Mouse (Mus musculus): ENCODE measurements at regions not wholly inside any gene's neighbourhood (a gene's known extent, or its start where the extent isn't known, plus 50 kb on each side); places are given as distances from the start of the nearest gene placed in this dataset.

DNA sequence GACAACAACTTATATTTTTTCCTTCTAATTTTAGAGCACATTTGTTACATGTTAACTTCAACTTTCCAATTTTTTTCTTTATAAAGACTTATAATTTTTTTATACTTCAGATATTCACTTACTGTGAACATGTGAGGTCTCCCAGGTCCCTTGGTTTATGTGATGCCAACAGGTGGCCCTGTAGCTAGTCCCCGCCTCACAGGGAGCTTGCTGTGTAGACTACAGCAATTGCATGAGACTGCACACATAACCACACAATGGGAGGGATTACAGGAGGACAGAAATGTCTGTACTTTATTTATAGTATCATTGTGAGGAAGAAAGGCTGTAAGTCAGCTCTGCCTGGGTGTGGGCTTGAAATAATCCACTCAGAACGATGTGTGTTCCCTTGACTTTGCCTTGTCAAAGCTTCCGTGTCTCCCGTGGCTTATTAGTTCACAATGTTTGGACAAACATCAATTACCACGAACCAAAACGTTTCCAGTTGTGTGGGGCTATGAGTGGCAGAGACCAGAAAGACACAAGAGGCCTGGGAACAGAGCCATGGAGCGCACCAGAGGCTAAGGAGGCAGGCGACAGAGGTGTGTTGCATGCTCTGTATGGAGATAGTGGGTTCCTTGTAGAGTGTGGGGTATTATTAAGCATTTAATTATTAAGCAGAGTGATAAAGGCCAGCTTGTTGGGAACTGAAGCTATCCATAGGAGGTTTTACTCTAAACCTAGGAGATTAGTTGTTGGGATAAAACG lies 136.6 kb upstream of the Gm5148 start:
- WGBS: 60% methylated on average over 9 of the region's 9 CpGs
- Histone ChIP-seq H3K4me3 (replicated peaks) (no peak overlapping the region), H3K4me2 (replicated peaks) (no peak overlapping the region), H3K27me3 (replicated peaks) (no peaks in the 10 kb centered on the region), H3K27ac (no peak overlapping the region), H3K9ac (no peak overlapping the region), H3K36me3 (no peaks in the 10 kb centered on the region), H3K9me3 (no peaks in the 10 kb centered on the region), H3K4me1 (replicated peaks) (0 out of 2 replicates have a peak, but pooled peaks cover 12% of the 10 kb centered on the region)
- ATAC-seq: no peak

DNA sequence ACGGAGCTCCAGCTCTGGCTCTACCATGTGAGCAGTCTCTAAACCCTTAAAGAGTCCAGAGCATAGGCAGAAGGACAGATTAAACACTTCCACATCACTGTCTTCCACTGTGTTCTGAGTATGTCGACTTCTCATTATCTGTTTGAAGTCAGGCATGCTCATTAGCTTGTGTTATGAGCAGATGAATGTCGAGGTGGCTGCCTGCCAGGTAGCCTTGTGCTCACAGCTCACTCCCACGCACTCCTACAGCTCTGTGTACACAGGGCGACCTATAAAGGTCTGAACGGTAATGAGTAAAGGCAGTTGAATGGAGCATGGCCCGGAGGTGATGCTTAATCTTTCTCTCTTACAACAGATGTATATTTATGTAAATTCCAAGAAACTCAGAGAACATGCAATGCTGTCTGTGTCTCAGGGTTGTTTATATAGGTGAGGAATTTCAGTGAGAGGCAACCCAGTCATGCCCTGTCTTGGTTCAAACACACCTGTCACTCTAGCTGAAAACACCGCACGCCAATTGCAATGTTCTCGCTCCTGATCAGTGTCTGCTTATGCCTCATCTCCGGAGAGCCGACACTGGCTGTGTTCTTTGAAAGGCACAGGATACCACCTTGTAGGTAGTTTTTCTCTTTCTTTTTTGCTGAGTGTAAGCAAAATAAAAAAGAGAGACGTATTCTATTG lies 135.9 kb upstream of the Gm5148 start:
- peak; percentile 82 for ATAC-seq
- Histone ChIP-seq H3K4me3 (replicated peaks) (no peak overlapping the region), H3K9me3 (no peaks in the 10 kb centered on the region), H3K27ac (no peak overlapping the region), H3K36me3 (no peaks in the 10 kb centered on the region), H3K4me1 (replicated peaks) (0 out of 2 replicates have a peak, but pooled peaks cover 12% of the 10 kb centered on the region), H3K4me2 (replicated peaks) (no peak overlapping the region), H3K9ac (no peak overlapping the region), H3K27me3 (replicated peaks) (no peaks in the 10 kb centered on the region)
- 38% methylated on average over 13 of the region's 13 CpGs for WGBS

DNA sequence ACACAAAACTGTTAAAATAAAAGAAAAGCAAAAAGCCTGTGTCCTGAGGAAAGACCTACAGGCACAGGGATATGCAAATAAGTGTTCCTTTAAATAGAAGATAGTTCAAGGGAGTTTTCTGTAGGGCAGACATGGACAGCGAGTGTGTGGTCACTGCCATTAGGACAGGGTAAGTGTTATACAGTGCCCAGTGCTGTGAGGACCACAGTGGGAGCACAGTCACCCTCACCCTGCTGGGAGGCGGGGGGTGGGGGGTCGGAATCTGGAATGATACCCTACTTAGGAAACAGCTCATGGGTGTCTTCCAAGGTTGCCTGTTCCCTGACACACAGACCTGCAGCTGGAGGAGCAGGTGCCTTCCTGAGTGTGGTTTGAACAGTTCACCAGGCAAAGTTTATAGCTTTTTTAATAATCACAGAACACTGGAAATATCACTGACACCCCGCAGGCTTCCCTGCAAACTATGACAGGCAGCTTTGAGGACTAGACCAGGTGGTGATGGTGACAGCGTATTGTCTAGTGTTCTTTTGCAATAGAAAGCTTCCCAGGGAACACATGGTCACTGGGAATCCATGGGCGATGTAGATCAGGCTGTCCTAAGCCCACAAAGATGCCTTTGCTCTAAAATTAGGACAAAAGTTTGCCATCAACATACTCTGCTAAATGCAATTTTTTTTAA lies 134.5 kb upstream of the Gm5148 start:
- no peak overlapping the region for H3K27ac ChIP-seq
- H3K4me1 ChIP-seq (replicated peaks): 0 out of 2 replicates have a peak, but pooled peaks cover 12% of the 10 kb centered on the region
- no peak overlapping the region for H3K4me3 ChIP-seq (replicated peaks)
- H3K4me2 ChIP-seq (replicated peaks): no peak overlapping the region
- no peaks in the 10 kb centered on the region for H3K9me3 ChIP-seq
- no peak for ATAC-seq
- no peaks in the 10 kb centered on the region for H3K36me3 ChIP-seq
- no peaks in the 10 kb centered on the region for H3K27me3 ChIP-seq (replicated peaks)
- WGBS: 86% methylated on average over 6 of the region's 6 CpGs
- no peak overlapping the region for H3K9ac ChIP-seq

DNA sequence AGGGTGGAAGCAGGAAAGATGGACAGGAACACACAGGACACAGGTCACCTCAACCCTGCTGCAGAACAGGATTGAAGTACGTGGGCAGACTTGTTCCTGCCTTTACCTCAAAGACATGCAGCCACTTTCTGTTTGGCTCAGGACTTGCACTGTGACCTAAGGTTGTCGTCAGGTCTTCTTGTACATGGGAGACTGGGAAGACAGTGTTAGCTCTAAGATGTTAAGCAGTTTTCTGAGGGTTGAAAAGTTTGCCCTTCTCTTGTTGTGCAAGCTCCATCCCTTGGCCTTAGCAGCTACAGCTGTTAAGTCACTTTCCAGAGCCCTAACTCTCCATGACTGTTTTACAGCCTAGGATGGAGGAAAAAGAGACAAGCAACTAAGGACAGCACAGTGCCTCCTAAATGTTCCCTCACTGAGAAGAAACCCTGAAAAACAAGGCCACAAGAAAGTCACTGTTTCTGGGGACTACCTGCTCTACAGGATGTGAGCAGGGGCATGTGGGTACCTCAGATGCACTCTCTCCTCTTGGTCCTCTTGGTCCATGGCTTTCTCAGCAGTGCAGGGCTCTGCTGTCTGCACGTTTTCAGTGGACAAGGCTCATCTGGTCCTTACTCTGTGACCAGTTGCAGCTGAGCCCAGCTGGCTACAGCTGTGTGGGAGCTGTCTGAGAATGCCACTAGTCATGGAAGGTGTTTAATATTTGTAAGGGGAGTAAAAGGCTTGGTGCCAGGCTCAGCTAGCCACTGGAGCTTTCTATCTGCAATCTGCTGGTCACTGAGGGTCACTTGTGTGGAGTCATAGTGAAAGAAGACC lies 122.1 kb upstream of the Gm5148 start:
- no peaks in the 10 kb centered on the region for H3K9me3 ChIP-seq

DNA sequence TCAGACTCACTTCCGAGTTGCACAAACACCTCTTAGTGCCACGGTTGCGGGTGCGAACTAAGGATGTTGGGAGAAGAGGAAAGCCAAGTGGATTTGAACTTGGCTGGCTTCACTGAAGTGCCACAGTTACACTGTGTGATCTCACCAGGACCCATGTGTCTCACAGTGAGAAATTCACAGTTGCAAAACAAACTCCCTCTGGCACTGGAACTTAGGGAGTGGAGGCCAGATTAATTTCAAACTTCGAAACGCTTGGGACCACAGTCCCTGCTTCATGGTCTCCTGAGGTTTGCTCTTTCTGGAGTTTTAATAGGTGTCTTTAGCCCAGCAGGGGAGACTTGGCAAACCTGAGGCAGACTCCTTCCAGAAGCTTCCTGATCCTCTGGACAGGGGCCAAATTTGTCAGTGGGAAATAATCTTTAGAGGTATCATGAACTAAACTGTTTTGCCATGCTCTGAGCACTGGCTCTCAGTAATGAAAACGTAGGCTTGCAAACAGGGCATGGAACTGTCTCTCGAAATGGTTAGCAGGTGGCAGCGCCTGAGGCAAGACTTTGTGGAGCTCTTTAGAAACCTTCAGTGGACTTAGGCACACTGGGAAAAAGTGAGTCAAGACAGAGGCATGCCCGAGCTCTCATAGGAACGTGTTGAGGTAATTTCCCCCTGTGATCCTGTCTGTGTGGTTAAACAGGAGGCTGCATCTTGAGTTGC lies 121.2 kb upstream of the Gm5148 start:
- no peak for ATAC-seq
- Histone ChIP-seq H3K9me3 (no peaks in the 10 kb centered on the region), H3K4me3 (replicated peaks) (no peak overlapping the region), H3K4me2 (replicated peaks) (no peak overlapping the region), H3K36me3 (no peaks in the 10 kb centered on the region), H3K27ac (no peak overlapping the region), H3K4me1 (replicated peaks) (peaks cover 14% of the 10 kb centered on the region; the same call in 1 of the 2 replicates), H3K9ac (no peak overlapping the region), H3K27me3 (replicated peaks) (no peaks in the 10 kb centered on the region)
- WGBS: 76% methylated on average over 11 of the region's 11 CpGs

More for the DNA sequence above, 122.1 kb upstream of the Gm5148 start:
- ATAC-seq: peak; percentile 79
- Histone ChIP-seq H3K4me1 (replicated peaks) (peaks cover 14% of the 10 kb centered on the region; the same call in 1 of the 2 replicates), H3K9ac (no peak overlapping the region), H3K4me2 (replicated peaks) (no peak overlapping the region), H3K27me3 (replicated peaks) (no peaks in the 10 kb centered on the region), H3K36me3 (no peaks in the 10 kb centered on the region), H3K27ac (peak overlapping the region; percentile 60; the same call in 1 of the 2 replicates), H3K4me3 (replicated peaks) (no peak overlapping the region)
- 50% methylated on average over 3 of the region's 3 CpGs for WGBS

DNA sequence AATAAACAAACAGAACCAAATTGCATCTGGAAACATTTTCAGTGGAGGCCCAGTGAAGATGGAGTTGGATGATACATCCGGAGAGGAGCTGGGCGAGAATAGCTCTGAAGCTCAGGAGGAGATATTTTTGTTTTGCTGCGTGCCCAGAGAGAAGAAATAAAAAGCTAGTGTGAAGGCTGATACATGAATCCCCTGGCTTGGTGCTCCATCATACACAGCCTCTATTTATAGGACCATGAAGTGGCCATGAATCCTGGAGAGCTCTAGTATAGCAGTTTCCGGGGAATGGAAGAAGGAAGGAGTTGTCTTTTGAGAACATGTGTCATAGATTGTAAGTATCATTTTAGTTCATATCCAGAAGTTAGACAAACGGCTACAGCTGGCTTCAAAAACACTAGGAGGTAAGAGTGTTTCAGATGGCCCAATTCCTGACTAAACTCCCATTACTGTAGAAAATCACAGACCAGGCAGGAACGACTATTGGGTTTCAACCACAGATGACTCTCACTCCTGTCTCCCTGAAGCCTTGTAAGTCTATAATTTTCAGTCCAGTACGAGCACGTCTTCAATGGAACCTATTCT lies 120.5 kb upstream of the Gm5148 start:
- ATAC-seq: no peak
- Histone ChIP-seq H3K27me3 (replicated peaks) (no peaks in the 10 kb centered on the region), H3K9ac (no peak overlapping the region), H3K4me2 (replicated peaks) (no peak overlapping the region), H3K36me3 (no peaks in the 10 kb centered on the region), H3K4me1 (replicated peaks) (peaks cover 14% of the 10 kb centered on the region; the same call in 1 of the 2 replicates), H3K27ac (no peak overlapping the region), H3K9me3 (no peaks in the 10 kb centered on the region), H3K4me3 (replicated peaks) (no peak overlapping the region)
- WGBS: 77% methylated on average over 8 of the region's 8 CpGs

DNA sequence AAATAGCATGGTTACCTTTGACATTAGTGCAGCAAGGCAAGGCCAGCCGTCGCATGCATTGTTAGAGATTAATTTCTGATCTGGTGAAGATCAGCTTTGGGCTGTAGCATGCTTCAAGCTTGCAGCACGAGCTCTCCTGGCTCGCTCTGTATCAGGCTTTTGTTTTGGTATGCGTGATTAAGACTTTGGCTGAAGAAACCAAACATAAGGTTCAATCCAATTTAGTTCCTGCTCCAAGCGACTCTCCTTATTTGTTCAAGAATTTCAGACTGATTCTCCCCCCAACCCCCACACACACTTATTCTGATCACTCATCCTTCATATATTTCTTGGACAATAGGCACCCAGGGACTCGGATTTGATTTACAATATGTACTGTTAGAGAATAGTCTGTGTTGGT lies 118.0 kb upstream of the Gm5148 start:
- no peak for ATAC-seq
- Histone ChIP-seq H3K4me3 (replicated peaks) (no peak overlapping the region), H3K9me3 (no peaks in the 10 kb centered on the region), H3K4me2 (replicated peaks) (no peak overlapping the region), H3K27me3 (replicated peaks) (no peaks in the 10 kb centered on the region), H3K4me1 (replicated peaks) (peaks cover 14% of the 10 kb centered on the region; the same call in 1 of the 2 replicates), H3K9ac (no peak overlapping the region), H3K27ac (no peak overlapping the region), H3K36me3 (no peaks in the 10 kb centered on the region)
- WGBS: 51% methylated on average over 7 of the region's 7 CpGs

DNA sequence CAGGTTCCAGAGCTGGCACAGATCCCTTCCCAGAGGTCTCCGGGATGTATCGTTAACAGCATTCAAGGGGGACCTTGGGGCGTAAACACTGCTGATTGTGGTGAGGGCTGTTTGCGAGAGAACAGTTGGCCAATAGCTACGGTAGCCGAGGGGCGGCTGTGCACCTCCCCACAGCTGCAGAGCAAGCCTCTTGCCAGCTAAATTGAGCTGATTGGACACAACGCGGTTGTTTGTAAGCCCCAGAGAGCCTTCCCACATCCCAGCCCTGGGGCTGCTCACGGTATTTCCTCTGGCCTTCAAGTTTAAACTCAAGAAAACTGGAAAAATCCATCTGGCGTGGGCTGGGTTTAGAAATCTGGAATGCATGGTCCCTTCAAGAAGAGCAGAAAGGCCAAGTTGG lies 114.6 kb upstream of the Gm5148 start:
- no peak overlapping the region for H3K4me2 ChIP-seq (replicated peaks)
- peaks cover 3% of the 10 kb centered on the region; the same call in 1 of the 2 replicates for H3K4me1 ChIP-seq (replicated peaks)
- ATAC-seq: no peak
- 0 out of 2 replicates have a peak overlapping the region, but pooled peaks have one; percentile 3 for H3K27ac ChIP-seq
- H3K27me3 ChIP-seq (replicated peaks): no peaks in the 10 kb centered on the region
- 59% methylated on average over 11 of the region's 11 CpGs for WGBS
- no peak overlapping the region for H3K9ac ChIP-seq
- no peaks in the 10 kb centered on the region for H3K36me3 ChIP-seq
- H3K4me3 ChIP-seq (replicated peaks): no peak overlapping the region
- no peaks in the 10 kb centered on the region for H3K9me3 ChIP-seq

DNA sequence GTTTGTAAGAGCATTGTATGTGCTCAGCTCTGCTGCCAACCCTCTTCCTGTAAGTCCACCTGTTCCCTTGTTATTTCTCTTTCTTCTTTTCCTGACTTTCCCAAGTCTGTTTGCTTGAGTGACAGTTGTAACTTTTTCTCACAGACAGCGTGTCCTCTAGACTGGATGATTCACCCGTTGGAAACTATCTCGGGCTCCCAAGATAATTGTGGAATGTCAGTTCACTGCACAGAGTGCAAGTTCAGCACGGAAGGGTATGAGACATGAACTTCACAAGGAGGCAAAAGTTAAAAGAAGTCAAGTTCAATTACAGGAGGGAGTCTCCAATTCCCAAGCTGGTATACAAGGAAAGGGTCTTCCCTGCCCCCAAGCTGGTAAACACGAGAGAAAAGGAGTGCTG lies 112.5 kb upstream of the Gm5148 start:
- Histone ChIP-seq H3K27ac (no peak overlapping the region), H3K9ac (no peak overlapping the region), H3K4me3 (replicated peaks) (no peak overlapping the region), H3K4me1 (replicated peaks) (peaks cover 3% of the 10 kb centered on the region; the same call in 1 of the 2 replicates), H3K9me3 (no peaks in the 10 kb centered on the region), H3K4me2 (replicated peaks) (no peak overlapping the region), H3K36me3 (no peaks in the 10 kb centered on the region), H3K27me3 (replicated peaks) (no peaks in the 10 kb centered on the region)
- 64% methylated on average over 5 of the region's 5 CpGs for WGBS
- ATAC-seq: no peak

DNA sequence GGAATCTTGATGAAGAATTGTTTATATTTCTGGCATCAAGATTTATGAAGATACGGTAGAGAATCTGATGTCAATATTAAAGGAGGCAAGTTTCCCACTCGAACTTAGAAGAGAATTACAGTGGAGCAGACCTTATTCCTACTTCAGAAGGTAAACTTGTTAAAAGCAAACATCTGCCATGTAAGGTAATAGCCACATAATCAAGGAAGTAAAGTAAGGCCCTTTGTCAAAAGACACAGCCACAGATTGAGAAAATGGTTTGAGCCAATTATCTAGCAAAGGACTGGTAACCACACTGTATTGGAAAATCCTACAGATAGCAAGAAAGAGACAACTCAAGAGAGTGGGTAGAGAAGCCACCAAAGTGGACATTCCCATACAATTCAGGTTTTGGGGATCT lies 111.4 kb upstream of the Gm5148 start:
- Histone ChIP-seq H3K4me2 (replicated peaks) (no peak overlapping the region), H3K4me1 (replicated peaks) (peaks cover 3% of the 10 kb centered on the region; the same call in 1 of the 2 replicates), H3K4me3 (replicated peaks) (no peak overlapping the region), H3K27me3 (replicated peaks) (no peaks in the 10 kb centered on the region), H3K9me3 (no peaks in the 10 kb centered on the region), H3K27ac (no peak overlapping the region), H3K9ac (no peak overlapping the region), H3K36me3 (no peaks in the 10 kb centered on the region)
- 72% methylated on average over 2 of the region's 2 CpGs for WGBS
- ATAC-seq: no peak

DNA sequence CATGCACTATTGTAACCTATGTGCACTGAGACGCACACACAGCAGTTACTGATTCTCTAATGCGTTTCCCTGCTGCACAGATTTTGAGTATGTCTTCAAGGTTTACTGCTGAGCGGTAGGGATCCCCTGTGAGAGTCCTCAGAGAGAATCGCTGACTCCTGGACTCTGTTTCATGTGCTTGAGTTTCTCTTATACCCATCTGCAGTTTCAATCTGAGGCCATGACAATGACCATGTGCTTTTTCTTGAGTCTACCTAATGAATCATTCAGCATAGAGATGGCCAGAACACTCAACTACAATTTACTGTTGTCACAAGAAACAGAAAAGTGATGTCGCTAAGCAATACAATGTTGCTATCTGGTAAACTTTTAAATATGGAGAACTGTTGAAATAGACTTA lies 110.8 kb upstream of the Gm5148 start:
- H3K36me3 ChIP-seq: no peaks in the 10 kb centered on the region
- H3K9ac ChIP-seq: no peak overlapping the region
- H3K27ac ChIP-seq: no peak overlapping the region
- 71% methylated on average over 5 of the region's 5 CpGs for WGBS
- no peaks in the 10 kb centered on the region for H3K27me3 ChIP-seq (replicated peaks)
- H3K4me3 ChIP-seq (replicated peaks): no peak overlapping the region
- peaks cover 3% of the 10 kb centered on the region; the same call in 1 of the 2 replicates for H3K4me1 ChIP-seq (replicated peaks)
- H3K9me3 ChIP-seq: no peaks in the 10 kb centered on the region
- ATAC-seq: no peak
- H3K4me2 ChIP-seq (replicated peaks): no peak overlapping the region
